Mouse (Mus musculus) spleen, postnatal 36 days (tissue): Measurements from ENCODE around the gene Slc7a14.

Source experiments
- DNase-seq, 2 experiments: peaks; one replicate each; pipeline ENCODE4 v3.0.0; 2022; ENCODE audit warnings: low spot score in 2 of 2, mixed read lengths in 1 of 2

Slc7a14 gene

GRCm38 (mm10) chr3:31261418-31262014, 48.7 kb downstream of the Slc7a14 start:
- DNase-seq = no peak

GRCm38 (mm10) chr3:31260964-31261346, 49.2 kb downstream of the Slc7a14 start:
- no peak for DNase-seq

- DNase-seq = no peak
Observed at GRCm38 (mm10) chr3:31260329-31260963, 49.7 kb downstream of the Slc7a14 start.

GRCm38 (mm10) chr3:31259553-31260255, 50.5 kb downstream of the Slc7a14 start:
- no peak for DNase-seq

GRCm38 (mm10) chr3:31254427-31254826, 55.8 kb downstream of the Slc7a14 start:
- DNase-seq = no peak

GRCm38 (mm10) chr3:31253862-31254261, 56.3 kb downstream of the Slc7a14 start:
- DNase-seq = no peak

GRCm38 (mm10) chr3:31252566-31252965, 57.6 kb downstream of the Slc7a14 start:
- DNase-seq = no peak

- DNase-seq = no peak
Observed at GRCm38 (mm10) chr3:31243478-31243877, 66.7 kb downstream of the Slc7a14 start.

GRCm38 (mm10) chr3:31240840-31241239, 69.3 kb downstream of the Slc7a14 start:
- no peak for DNase-seq

- DNase-seq = no peak
Observed at GRCm38 (mm10) chr3:31239645-31240044, 70.5 kb downstream of the Slc7a14 start.

GRCm38 (mm10) chr3:31237936-31238335, 72.2 kb downstream of the Slc7a14 start:
- no peak for DNase-seq

- no peak for DNase-seq
Observed at GRCm38 (mm10) chr3:31236146-31236545, 74.0 kb downstream of the Slc7a14 start.

- no peak for DNase-seq
Observed at GRCm38 (mm10) chr3:31234356-31234755, 75.8 kb downstream of the Slc7a14 start.

GRCm38 (mm10) chr3:31233746-31234312, 76.3 kb downstream of the Slc7a14 start:
- no peak for DNase-seq

- DNase-seq = no peak
Observed at GRCm38 (mm10) chr3:31229281-31229680, 80.9 kb downstream of the Slc7a14 start.

- DNase-seq = no peak
Observed at GRCm38 (mm10) chr3:31228487-31228886, 81.7 kb downstream of the Slc7a14 start.

GRCm38 (mm10) chr3:31223551-31223950, 86.6 kb downstream of the Slc7a14 start:
- no peak for DNase-seq

- DNase-seq = no peak
Observed at GRCm38 (mm10) chr3:31220040-31220439, 90.1 kb downstream of the Slc7a14 start.

GRCm38 (mm10) chr3:31219483-31219882, 90.7 kb downstream of the Slc7a14 start:
- no peak for DNase-seq

GRCm38 (mm10) chr3:31217523-31217922, 92.7 kb downstream of the Slc7a14 start:
- DNase-seq = no peak

GRCm38 (mm10) chr3:31213802-31214201, 96.4 kb downstream of the Slc7a14 start:
- no peak for DNase-seq

- DNase-seq = no peak
Observed at GRCm38 (mm10) chr3:31212205-31213038, 97.8 kb downstream of the Slc7a14 start.
